Mouse (Mus musculus): ENCODE measurements at regions not wholly inside any gene's neighbourhood (a gene's known extent, or its start where the extent isn't known, plus 50 kb on each side); places are given as distances from the start of the nearest gene placed in this dataset.

DNA sequence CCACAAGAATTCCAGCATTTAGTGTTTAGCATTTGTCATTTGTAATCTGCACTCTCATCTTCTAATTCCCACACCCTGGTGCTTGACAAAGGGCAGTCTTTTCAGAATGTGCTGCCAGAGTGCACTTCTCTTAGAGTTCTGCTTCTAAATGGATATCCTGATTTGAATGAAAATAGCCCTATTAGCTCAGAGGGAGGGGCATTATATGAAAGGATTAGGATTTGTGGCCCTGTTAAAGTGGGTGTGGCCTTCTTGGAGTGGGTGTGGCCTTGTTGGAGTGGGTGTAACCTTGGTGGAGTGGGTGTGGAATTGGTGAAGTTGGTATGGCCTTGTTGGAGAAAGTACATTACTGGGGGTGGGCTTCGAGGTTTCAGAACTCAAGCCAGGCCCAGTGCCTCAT, 137.7 kb upstream of the Adamts16 start:
- no peak for DNase-seq

DNA sequence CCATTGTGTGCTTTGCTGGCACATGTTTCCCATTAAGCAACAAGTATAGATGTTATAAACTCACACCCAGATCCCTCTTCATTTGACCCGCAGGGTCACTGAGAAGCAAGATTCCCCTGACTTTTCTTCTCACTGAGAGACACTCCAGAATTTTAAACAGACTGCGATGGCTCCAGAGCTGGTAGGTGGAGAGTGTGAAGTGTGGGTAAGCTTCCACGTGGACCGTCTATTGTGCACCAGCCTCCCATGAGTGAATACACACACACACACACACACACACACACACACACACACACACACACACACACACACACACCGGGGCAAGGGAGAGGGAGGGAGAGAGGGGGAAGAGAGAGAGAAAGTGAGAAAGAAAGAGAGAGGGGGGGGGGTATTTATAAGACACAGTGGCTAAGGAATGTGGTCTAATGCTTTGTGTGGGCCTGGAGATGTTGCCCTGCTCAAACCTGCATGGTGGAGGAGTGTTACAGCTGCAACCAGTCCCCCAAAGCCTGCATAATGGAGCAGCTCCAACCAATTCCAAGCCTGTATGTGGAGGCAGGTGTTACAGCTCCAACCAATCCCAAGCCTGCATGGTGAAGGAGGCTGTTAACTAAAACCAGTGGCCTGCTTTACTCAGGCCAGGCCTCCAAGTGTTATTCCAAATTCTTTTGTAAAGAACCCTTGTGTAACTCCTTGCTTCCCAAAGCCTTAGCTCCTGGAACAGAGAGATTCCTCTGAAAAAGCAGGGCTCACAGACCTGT, 137.1 kb upstream of the Adamts16 start:
- no peak for DNase-seq

DNA sequence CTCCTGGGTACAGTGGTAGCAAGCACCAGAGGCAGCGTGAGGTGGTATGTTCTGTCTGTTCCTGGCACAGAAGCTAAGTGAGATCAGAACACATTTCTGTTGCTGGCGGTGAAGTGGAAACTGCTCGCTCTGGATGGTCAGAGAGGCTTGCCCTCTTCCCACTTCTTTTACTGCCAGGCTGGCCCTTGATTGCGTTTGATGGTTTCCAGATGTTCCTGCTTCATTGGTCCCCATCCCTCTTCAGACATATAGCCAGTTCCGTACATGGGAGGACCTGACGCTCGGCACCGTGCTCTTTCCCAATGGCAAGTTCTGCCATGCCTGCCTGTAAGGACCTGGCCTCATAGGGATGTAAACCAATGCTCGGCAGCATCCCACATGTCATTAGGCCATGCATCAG, 128.0 kb upstream of the Adamts16 start:
- no peak for DNase-seq

DNA sequence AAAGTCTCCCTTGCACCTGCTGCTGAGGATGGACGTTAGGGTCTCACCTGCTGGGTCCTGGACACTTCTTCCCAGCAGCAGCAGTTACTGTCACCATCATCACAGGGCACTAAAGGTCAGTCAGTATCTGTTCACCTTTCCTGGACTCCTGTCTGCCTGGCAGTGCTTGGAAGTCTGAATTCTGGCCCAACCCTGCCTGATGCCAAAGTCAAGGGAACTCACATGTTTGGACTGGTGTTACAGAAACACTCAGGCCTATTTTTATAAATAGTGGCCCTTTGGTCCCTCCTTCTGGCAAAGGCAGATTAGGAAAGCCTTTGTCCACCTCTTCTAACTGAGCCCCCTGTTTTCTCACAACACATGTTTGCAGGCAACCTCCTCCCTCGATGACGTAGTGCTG, 126.2 kb upstream of the Adamts16 start:
- DNase-seq, result no peak

DNA sequence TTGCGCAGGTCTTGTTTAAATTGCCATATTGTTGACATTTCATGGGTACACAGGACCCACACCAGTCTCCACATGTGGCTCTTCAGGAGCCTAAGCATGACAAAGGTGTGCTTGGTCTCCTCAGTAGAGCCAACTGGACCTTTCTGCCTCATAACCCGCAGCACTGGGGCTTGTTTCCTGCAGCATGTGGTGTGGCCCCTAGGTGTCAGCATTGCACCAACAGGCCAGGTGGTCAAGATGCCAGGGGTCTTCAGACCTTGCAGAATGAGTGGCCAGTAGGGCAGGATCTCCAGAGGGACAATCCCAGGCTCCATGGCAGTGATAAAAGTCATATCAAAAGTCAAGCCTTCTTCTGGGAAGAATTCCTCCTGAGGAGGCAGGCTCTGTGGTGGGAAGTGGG, 121.8 kb upstream of the Adamts16 start:
- peak; percentile 13 for DNase-seq

DNA sequence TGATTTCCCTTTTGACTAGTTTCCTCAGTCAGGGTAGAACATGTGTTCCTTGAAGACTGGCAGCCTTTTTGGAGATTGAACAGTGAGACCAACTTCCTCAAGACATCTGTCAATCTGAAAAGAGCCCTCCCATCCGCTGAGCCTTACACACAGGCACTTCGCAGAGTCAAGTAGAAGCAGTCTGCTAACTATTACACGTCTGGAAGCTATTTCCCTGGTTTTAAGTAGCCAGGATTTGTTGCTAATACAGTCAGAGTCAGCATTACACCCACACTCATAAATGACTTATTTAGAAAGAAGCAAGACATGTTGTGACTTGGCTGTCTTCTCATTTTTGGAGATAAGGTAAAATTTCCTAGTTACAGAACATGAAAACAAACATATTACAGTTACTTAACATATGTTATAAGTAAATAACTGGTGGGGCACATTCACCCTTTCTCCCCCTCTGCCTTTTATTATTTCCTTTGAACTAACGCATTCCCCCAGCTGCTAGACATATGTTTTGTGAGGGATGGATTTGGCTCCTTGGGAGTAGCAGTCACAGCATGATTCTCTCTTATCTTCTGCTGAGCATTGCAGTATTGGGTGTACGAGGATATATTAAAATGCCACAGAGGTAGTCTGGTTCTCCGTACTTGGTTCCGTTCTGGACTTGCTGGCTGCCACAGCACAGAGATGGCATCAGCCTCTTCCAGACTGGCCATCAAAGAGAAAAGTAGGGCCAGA, 92.9 kb upstream of the Adamts16 start:
- DNase-seq, result no peak

DNA sequence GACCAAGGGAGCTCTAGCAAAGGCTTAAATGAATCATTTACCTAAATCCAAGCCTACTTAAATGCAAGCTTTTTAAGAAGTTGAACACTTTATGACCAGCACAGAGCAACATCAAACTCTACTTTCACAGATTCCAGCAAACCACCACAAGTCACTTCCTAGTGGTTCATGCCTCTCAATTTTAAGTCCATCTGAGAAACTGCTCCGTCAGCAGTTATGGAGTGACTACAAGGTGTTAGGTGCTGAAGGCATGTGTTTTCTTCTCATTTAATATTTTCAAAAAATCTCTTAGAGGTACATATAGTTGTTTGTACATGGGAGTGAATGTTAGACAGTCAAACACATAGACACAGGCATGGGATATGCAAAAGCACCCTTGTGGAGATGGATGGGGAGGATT, 72.2 kb upstream of the Adamts16 start:
- no peak for DNase-seq

DNA sequence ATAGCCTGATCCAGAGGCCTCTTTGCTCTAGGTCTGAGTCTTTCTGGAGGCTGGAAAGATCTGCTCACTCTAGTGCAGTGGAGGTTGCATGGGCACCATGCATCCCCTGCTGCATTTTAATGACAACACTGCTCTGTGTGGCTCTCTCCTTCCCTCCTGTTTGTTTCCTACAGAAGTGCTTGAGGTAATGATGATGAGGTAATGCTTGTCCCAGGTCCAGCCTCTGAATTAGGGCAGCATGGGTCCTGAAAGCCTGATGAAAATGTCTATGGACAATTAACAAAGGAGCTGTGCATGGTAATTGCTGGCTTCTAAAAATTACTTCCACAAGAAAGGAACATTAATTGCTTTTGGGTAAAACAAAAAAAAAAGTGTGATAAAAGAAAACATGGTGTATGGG, 69.3 kb upstream of the Adamts16 start:
- no peak for DNase-seq

DNA sequence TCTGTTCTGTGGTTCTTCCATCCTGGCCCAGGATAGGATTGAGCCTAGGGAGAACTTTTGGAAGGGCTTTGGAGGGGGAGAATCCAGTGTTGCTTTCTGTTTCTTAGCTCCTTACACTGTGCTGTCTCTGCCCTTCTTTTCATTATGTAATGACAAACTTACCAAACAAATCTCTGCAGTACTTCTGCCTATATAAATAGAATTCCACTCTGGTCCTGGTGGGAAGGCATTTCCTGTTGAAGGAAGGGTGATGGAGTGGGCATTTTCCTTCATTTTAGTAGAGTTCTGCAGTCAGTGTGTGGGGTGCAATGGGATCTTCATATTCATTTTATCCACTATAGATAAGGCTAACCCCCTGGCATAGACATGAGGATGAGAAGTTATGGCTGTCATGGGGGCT, 63.2 kb upstream of the Adamts16 start:
- DNase-seq, result no peak

DNA sequence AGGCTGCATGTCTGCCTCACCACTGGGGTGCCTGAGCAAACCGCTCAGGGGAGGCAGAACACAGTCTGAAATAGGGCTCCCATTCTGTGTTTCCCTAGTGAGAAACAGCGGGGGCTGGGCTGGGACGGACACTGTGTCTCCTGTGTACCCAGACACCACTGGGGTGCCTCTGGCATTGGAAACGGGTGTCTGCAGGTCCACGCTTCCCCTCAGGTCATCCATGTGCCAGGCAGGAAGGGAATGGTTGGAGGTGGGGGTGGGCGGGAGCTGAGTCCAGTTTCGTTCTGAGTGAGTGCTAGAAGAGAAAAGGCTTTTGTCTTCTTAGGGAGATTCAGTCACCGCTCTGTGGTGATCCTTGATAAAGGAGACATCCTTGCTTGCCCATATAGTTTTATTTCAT, 62.2 kb upstream of the Adamts16 start:
- DNase-seq, result no peak

DNA sequence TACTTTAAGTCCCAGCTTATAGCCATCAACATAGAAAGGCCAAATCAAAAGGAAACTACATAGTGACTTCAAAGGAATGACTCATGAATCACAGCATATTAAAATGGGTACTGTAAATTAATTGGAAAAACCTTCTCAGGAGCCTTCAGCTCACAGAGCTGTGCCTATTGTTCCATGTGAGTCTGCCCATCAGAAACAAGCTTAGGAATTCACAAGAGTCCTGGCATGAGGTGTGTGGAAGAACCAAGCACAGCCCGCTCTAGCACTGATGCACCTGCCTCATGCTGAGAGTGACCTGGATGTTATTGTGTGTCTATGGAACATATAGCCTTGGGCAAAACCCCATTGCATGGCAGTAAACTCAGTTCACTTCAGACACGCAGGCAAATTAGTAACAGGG, 61.5 kb upstream of the Adamts16 start:
- DNase-seq, result no peak

DNA sequence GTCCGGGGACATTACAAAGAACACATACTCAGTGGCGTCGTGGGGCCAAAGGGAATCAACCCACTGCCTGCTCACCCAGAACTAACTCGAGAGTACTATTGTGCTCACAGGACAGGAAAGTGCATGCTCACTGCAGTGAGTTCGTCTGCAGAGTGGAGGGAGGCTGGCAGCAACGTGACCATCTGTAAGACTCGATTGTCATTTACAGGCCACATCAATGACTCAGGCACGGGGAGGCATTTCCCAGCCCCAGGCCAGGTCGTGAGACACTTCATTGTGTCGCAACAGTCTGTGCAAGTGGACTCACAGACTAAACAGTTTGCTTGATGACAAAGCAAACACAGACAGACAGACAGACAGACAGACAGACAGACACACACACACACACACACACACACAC, 61.1 kb upstream of the Adamts16 start:
- no peak for DNase-seq

DNA sequence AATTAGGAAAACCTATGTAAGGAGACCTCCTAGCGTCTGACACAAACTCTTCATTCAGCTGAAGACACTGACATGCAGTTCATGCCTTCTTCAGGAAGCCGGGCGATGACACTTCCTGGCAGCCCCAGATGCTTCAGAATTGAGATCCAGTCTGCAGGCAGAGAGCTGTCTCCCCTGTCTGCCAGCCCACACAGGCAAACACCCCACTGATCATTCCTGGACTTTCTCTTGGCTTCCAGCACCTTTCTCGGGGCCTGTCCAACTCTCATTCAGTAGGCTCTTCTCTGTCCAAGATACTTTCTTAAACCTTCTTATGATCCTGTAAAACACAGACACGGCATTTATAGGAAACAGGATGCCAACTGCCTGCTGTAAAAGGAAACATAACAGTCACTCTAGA, 50.0 kb upstream of the Adamts16 start:
- no peak for DNase-seq
